Mouse (Mus musculus) duodenum, adult 2 months (tissue): ENCODE data around the gene Tma16. TPM values are rescaled to one million over a fixed set of nuclear protein-coding genes. Genes with fewer than 3 reads are reported as not detected.

Source experiments
- polyA plus RNA-seq: library from polyadenylated mRNA; depleted of rRNA; stranded (reverse); fragments of >200 nt; gene quantifications from 2 replicates; pipeline ENCODE4 v1.2.3, GENCODE M21; 2012; ENCODE audit warnings: low replicate concordance; rRNA removed

Gene Tma16
- 0.11 and 0.70 TPM in 2 replicates for polyA plus RNA-seq

DNA sequence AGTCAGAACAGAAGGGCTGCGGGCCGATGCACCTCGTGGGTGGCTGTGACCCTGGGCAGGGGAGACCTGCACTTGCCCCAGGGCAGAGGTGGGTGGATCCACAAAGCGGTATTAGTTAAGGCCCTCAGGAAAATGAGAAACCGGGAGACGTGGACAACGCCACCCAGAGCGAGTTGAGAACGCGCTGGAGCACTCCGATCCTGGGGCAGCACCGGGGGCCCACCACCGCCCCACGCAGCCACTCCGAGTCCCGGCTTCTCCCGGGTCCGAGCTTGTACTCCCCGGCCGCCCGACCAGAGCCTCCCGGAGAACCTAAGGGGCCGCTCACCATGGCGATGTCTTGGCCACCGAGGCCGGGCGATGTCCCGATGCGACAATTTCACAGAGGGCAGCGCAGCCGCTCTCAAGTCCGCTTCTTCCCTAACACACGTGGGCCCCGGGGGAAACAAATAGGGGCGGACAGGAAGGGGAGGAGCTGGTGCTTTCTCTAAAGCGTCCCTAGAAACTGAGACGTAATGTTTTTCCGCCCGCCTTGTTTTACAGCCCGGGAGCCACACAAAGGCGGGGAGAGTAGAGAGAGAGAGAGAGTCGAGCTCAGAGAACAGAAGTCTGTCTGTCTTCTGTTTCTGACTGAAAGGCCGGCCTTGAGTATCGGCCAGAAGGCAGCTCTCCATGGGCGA is at the start of gene Tma16:
Gene Tma16, minus strand, starts transcription at position 447 of the 680 bp plus-strand sequence.

DNA sequence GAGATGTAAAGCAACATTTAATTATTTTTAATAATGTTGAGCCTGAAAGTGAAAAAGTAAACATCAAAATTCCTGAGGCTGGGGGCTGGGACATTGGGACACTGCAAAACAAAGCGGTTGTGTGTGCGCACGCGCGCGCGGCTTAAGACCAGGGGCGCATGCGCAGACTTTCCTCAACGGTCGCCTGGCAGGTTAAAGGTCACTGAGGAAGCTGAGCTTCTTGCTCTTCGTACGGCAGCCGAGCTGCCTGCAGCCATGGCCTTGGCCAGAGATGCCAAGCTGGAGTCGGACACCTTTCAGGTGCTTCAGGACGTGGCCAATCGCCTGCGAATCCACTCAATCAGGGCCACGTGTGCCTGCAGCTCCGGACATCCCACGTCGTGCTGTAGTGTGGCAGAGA is 25.2 kb upstream of the Tma16 start, which contains the start of gene Tktl2:
Gene Tktl2, plus strand, starts transcription at position 220 of the 400 bp plus-strand sequence.

Other genes starting within 250 kb of the Tma16 start
- gene Tktl2, start 25.2 kb upstream of the Tma16 start, polyA plus RNA-seq, result not detected in 2 replicates
- gene Npy5r, start 201.6 kb upstream of the Tma16 start, polyA plus RNA-seq, result not detected in 2 replicates
- gene Npy1r, start 210.7 kb upstream of the Tma16 start, polyA plus RNA-seq, result 0.08 and 0.15 TPM in 2 replicates